Mouse (Mus musculus): ENCODE results near the gene Olfml2b. TPM values are rescaled to one million over a fixed set of nuclear protein-coding genes. Genes with fewer than 3 reads are reported as not detected.

The Olfml2b gene
- 3.1 and 3.5 TPM in 2 replicates for polyA plus RNA-seq (2015; fragmentation: Nextera tagmentation; extraction: Ambion mirVana)

- Histone ChIP-seq H3K4me2 (peak within 1 kb of the TSS; percentile 69), H3K27ac (replicated peaks) (no peak within 1 kb of the TSS), H3K9me3 (replicated peaks) (no peaks in the 10 kb centered on the region), H3K9ac (no peak within 1 kb of the TSS; the same call in 1 of the 2 replicates), H3K27me3 (peaks cover 38% of the 10 kb centered on the region), H3K4me1 (replicated peaks) (peaks cover 17% of the 10 kb centered on the region), H3K36me3 (replicated peaks) (no peaks in the 10 kb centered on the region), H3K4me3 (replicated peaks) (peak within 1 kb of the TSS; percentile 48)
- ATAC-seq (ENCODE audit: insufficient read depth): peak; percentile 82
- WGBS (ENCODE audit: insufficient replicate concordance): 14% methylated on average over 51 of the region's 51 CpGs
Measured at GRCm38 (mm10) chr1:170644255-170645205, at the start of gene Olfml2b. Olfml2b (plus strand) TSS chr1:170644532.

- Histone ChIP-seq H3K4me2 (no peak overlapping the region), H3K4me1 (replicated peaks) (peaks cover 5% of the 10 kb centered on the region), H3K27me3 (peaks cover 31% of the 10 kb centered on the region), H3K9ac (no peak overlapping the region), H3K9me3 (replicated peaks) (no peaks in the 10 kb centered on the region), H3K36me3 (replicated peaks) (no peaks in the 10 kb centered on the region), H3K4me3 (replicated peaks) (no peak overlapping the region), H3K27ac (replicated peaks) (no peak overlapping the region)
- no peak for ATAC-seq (ENCODE audit: insufficient read depth)
- 74% methylated on average over 7 of the region's 7 CpGs for WGBS (ENCODE audit: insufficient replicate concordance)
Measured at GRCm38 (mm10) chr1:170594575-170594974, 49.8 kb upstream of the Olfml2b start.

- Histone ChIP-seq H3K9me3 (replicated peaks) (no peaks in the 10 kb centered on the region), H3K4me2 (no peak overlapping the region), H3K4me1 (replicated peaks) (peaks cover 19% of the 10 kb centered on the region), H3K27me3 (peaks cover 5% of the 10 kb centered on the region; the same call in 1 of the 2 replicates), H3K27ac (replicated peaks) (no peak overlapping the region), H3K4me3 (replicated peaks) (no peak overlapping the region), H3K36me3 (replicated peaks) (no peaks in the 10 kb centered on the region), H3K9ac (no peak overlapping the region)
- no peak for ATAC-seq (ENCODE audit: insufficient read depth)
- WGBS (ENCODE audit: insufficient replicate concordance): 70% methylated on average over 21 of the region's 21 CpGs
Measured at GRCm38 (mm10) chr1:170605228-170606001, 38.9 kb upstream of the Olfml2b start.

GRCm38 (mm10) chr1:170607231-170607917 is 37.0 kb upstream of the Olfml2b start:
- Histone ChIP-seq H3K4me1 (replicated peaks) (peaks cover 37% of the 10 kb centered on the region), H3K27me3 (no peaks in the 10 kb centered on the region; the same call in 1 of the 2 replicates), H3K4me3 (replicated peaks) (no peak overlapping the region), H3K36me3 (replicated peaks) (no peaks in the 10 kb centered on the region), H3K9ac (no peak overlapping the region), H3K4me2 (no peak overlapping the region), H3K27ac (replicated peaks) (no peak overlapping the region), H3K9me3 (replicated peaks) (no peaks in the 10 kb centered on the region)
- ATAC-seq (ENCODE audit: insufficient read depth): no peak
- 79% methylated on average over 8 of the region's 8 CpGs for WGBS (ENCODE audit: insufficient replicate concordance)

GRCm38 (mm10) chr1:170608461-170609071 is 35.8 kb upstream of the Olfml2b start:
- no peaks in the 10 kb centered on the region for H3K36me3 ChIP-seq (replicated peaks)
- H3K4me1 ChIP-seq (replicated peaks): peaks cover 37% of the 10 kb centered on the region
- no peak for ATAC-seq (ENCODE audit: insufficient read depth)
- H3K4me2 ChIP-seq: no peak overlapping the region
- H3K9ac ChIP-seq: no peak overlapping the region
- no peak overlapping the region for H3K4me3 ChIP-seq (replicated peaks)
- H3K27me3 ChIP-seq: no peaks in the 10 kb centered on the region
- 63% methylated on average over 3 of the region's 3 CpGs for WGBS (ENCODE audit: insufficient replicate concordance)
- peak overlapping the region; percentile 74 for H3K27ac ChIP-seq (replicated peaks)
- H3K9me3 ChIP-seq (replicated peaks): no peaks in the 10 kb centered on the region

- no peaks in the 10 kb centered on the region for H3K27me3 ChIP-seq
- 26% methylated on average over 7 of the region's 7 CpGs for WGBS (ENCODE audit: insufficient replicate concordance)
- H3K4me1 ChIP-seq (replicated peaks): peaks cover 37% of the 10 kb centered on the region
- peak; percentile 65 for ATAC-seq (ENCODE audit: insufficient read depth)
- H3K4me2 ChIP-seq: peak overlapping the region; percentile 57
- H3K9me3 ChIP-seq (replicated peaks): no peaks in the 10 kb centered on the region
- H3K27ac ChIP-seq (replicated peaks): peak overlapping the region; percentile 91
- H3K4me3 ChIP-seq (replicated peaks): no peak overlapping the region
- H3K36me3 ChIP-seq (replicated peaks): no peaks in the 10 kb centered on the region
- peak overlapping the region; percentile 19 for H3K9ac ChIP-seq
Measured at GRCm38 (mm10) chr1:170609872-170610271, 34.5 kb upstream of the Olfml2b start.

- peak overlapping the region; percentile 36 for H3K9ac ChIP-seq
- H3K4me1 ChIP-seq (replicated peaks): peaks cover 37% of the 10 kb centered on the region
- H3K9me3 ChIP-seq (replicated peaks): no peaks in the 10 kb centered on the region
- 0 out of 2 replicates have a peak overlapping the region, but pooled peaks have one; percentile 7 for H3K4me3 ChIP-seq (replicated peaks)
- peak overlapping the region; percentile 57 for H3K4me2 ChIP-seq
- peak overlapping the region; percentile 91 for H3K27ac ChIP-seq (replicated peaks)
- H3K27me3 ChIP-seq: no peaks in the 10 kb centered on the region
- WGBS (ENCODE audit: insufficient replicate concordance): 29% methylated on average over 3 of the region's 3 CpGs
- ATAC-seq (ENCODE audit: insufficient read depth): peak; percentile 99
- no peaks in the 10 kb centered on the region for H3K36me3 ChIP-seq (replicated peaks)
Measured at GRCm38 (mm10) chr1:170610289-170610688, 34.0 kb upstream of the Olfml2b start.

- H3K4me3 ChIP-seq (replicated peaks): 0 out of 2 replicates have a peak overlapping the region, but pooled peaks have one; percentile 7
- no peaks in the 10 kb centered on the region for H3K36me3 ChIP-seq (replicated peaks)
- 33% methylated on average over 3 of the region's 3 CpGs for WGBS (ENCODE audit: insufficient replicate concordance)
- peak overlapping the region; percentile 36 for H3K9ac ChIP-seq
- peak; percentile 69 for ATAC-seq (ENCODE audit: insufficient read depth)
- peaks cover 37% of the 10 kb centered on the region for H3K4me1 ChIP-seq (replicated peaks)
- peak overlapping the region; percentile 91 for H3K27ac ChIP-seq (replicated peaks)
- H3K27me3 ChIP-seq: no peaks in the 10 kb centered on the region
- H3K4me2 ChIP-seq: peak overlapping the region; percentile 57
- H3K9me3 ChIP-seq (replicated peaks): no peaks in the 10 kb centered on the region
Measured at GRCm38 (mm10) chr1:170610695-170611094, 33.6 kb upstream of the Olfml2b start.

GRCm38 (mm10) chr1:170611631-170612030 is 32.7 kb upstream of the Olfml2b start:
- no peak overlapping the region for H3K4me3 ChIP-seq (replicated peaks)
- H3K27me3 ChIP-seq: no peaks in the 10 kb centered on the region; the same call in 1 of the 2 replicates
- no peak for ATAC-seq (ENCODE audit: insufficient read depth)
- H3K27ac ChIP-seq (replicated peaks): peak overlapping the region; percentile 91
- WGBS (ENCODE audit: insufficient replicate concordance): 83% methylated on average over 3 of the region's 3 CpGs
- H3K9me3 ChIP-seq (replicated peaks): no peaks in the 10 kb centered on the region
- no peak overlapping the region for H3K4me2 ChIP-seq
- H3K9ac ChIP-seq: no peak overlapping the region
- no peaks in the 10 kb centered on the region for H3K36me3 ChIP-seq (replicated peaks)
- H3K4me1 ChIP-seq (replicated peaks): peaks cover 37% of the 10 kb centered on the region
